Mouse (Mus musculus): ENCODE measurements around the gene Cacna1i. TPM values are rescaled to one million over a fixed set of nuclear protein-coding genes. Genes with fewer than 3 reads are reported as not detected.

The Cacna1i gene
- total and polyA plus RNA-seq, 2 experiments from 2014 or later, result not detected

GRCm38 (mm10) chr15:80278121-80278759, 8.8 kb upstream of the Cacna1i start:
- Histone ChIP-seq H3K9me3 (replicated peaks; ENCODE audit: control insufficient read depth, low read length) (no peaks in the 10 kb centered on the region), H3K27me3 (ENCODE audit: control insufficient read depth, insufficient read depth, low read length) (peaks cover 19% of the 10 kb centered on the region; the same call in 1 of the 2 replicates), H3K4me3 (ENCODE audit: low read depth, low read length) (no peak overlapping the region), H3K4me2 (ENCODE audit: low read depth, low read length) (no peak overlapping the region), H3K36me3 (replicated peaks; ENCODE audit: control insufficient read depth, insufficient read depth, low read length) (no peaks in the 10 kb centered on the region), H3K9ac (replicated peaks; ENCODE audit: low read depth, low read length) (no peak overlapping the region), H3K4me1 (ENCODE audit: control insufficient read depth, insufficient read depth) (no peaks in the 10 kb centered on the region), H3K27ac (ENCODE audit: low read depth) (no peak overlapping the region)
- 23% methylated on average over 5 of the region's 5 CpGs for WGBS
- ATAC-seq (ENCODE audit: insufficient read depth, low read depth) (no peak), DNase-seq (ENCODE audit: low spot score) (no peak)
- TF ChIP-seq EP300 (IDR thresholded peaks at IDR 0.05; ENCODE audit: low read depth), result no peak
- TF ChIP-seq CTCF (IDR thresholded peaks at IDR 0.05; ENCODE audit: low read depth), result no peak

GRCm38 (mm10) chr15:80279053-80279452, 8.0 kb upstream of the Cacna1i start:
- peaks cover 23% of the 10 kb centered on the region; the same call in 1 of the 2 replicates for H3K27me3 ChIP-seq (ENCODE audit: control insufficient read depth, insufficient read depth, low read length)
- no peak overlapping the region for H3K4me2 ChIP-seq (ENCODE audit: low read depth, low read length)
- TF ChIP-seq CTCF (IDR thresholded peaks at IDR 0.05; ENCODE audit: low read depth) (no peak), EP300 (IDR thresholded peaks at IDR 0.05; ENCODE audit: low read depth) (no peak)
- 77% methylated on average over 2 of the region's 2 CpGs for WGBS
- no peak overlapping the region for H3K9ac ChIP-seq (replicated peaks; ENCODE audit: low read depth, low read length)
- no peak for ATAC-seq (ENCODE audit: insufficient read depth, low read depth)
- DNase-seq (ENCODE audit: low spot score), result no peak
- H3K9me3 ChIP-seq (replicated peaks; ENCODE audit: control insufficient read depth, low read length), result no peaks in the 10 kb centered on the region
- H3K4me1 ChIP-seq (ENCODE audit: control insufficient read depth, insufficient read depth), result no peaks in the 10 kb centered on the region
- H3K27ac ChIP-seq (ENCODE audit: low read depth), result no peak overlapping the region
- H3K4me3 ChIP-seq (ENCODE audit: low read depth, low read length), result no peak overlapping the region
- no peaks in the 10 kb centered on the region for H3K36me3 ChIP-seq (replicated peaks; ENCODE audit: control insufficient read depth, insufficient read depth, low read length)

GRCm38 (mm10) chr15:80280646-80281045, 6.4 kb upstream of the Cacna1i start:
- TF ChIP-seq EP300 (IDR thresholded peaks at IDR 0.05; ENCODE audit: low read depth) (no peak), CTCF (IDR thresholded peaks at IDR 0.05; ENCODE audit: low read depth) (peak; percentile 48)
- 18% methylated on average over 6 of the region's 6 CpGs for WGBS
- H3K27me3 ChIP-seq (ENCODE audit: control insufficient read depth, insufficient read depth, low read length), result peaks cover 30% of the 10 kb centered on the region
- DNase-seq (ENCODE audit: low spot score) (no peak), ATAC-seq (ENCODE audit: insufficient read depth, low read depth) (no peak)
- H3K4me1 ChIP-seq (ENCODE audit: control insufficient read depth, insufficient read depth), result no peaks in the 10 kb centered on the region
- no peaks in the 10 kb centered on the region for H3K9me3 ChIP-seq (replicated peaks; ENCODE audit: control insufficient read depth, low read length)
- no peak overlapping the region for H3K27ac ChIP-seq (ENCODE audit: low read depth)
- no peaks in the 10 kb centered on the region for H3K36me3 ChIP-seq (replicated peaks; ENCODE audit: control insufficient read depth, insufficient read depth, low read length)
- H3K4me2 ChIP-seq (ENCODE audit: low read depth, low read length), result no peak overlapping the region
- H3K4me3 ChIP-seq (ENCODE audit: low read depth, low read length), result no peak overlapping the region
- H3K9ac ChIP-seq (replicated peaks; ENCODE audit: low read depth, low read length), result no peak overlapping the region

- no peaks in the 10 kb centered on the region for H3K4me1 ChIP-seq (ENCODE audit: control insufficient read depth, insufficient read depth)
- WGBS, result 6% methylated on average over 23 of the region's 23 CpGs
- no peak overlapping the region for H3K9ac ChIP-seq (replicated peaks; ENCODE audit: low read depth, low read length)
- no peaks in the 10 kb centered on the region for H3K9me3 ChIP-seq (replicated peaks; ENCODE audit: control insufficient read depth, low read length)
- H3K27me3 ChIP-seq (ENCODE audit: control insufficient read depth, insufficient read depth, low read length), result peaks cover 73% of the 10 kb centered on the region
- H3K27ac ChIP-seq (ENCODE audit: low read depth), result no peak overlapping the region
- no peaks in the 10 kb centered on the region for H3K36me3 ChIP-seq (replicated peaks; ENCODE audit: control insufficient read depth, insufficient read depth, low read length)
- ATAC-seq (ENCODE audit: insufficient read depth, low read depth) (no peak), DNase-seq (ENCODE audit: low spot score) (no peak)
- peak overlapping the region; percentile 53 for H3K4me3 ChIP-seq (ENCODE audit: low read depth, low read length)
- peak overlapping the region; percentile 80 for H3K4me2 ChIP-seq (ENCODE audit: low read depth, low read length)
- no peak for TF ChIP-seq EP300 (IDR thresholded peaks at IDR 0.05; ENCODE audit: low read depth)
- no peak for TF ChIP-seq CTCF (IDR thresholded peaks at IDR 0.05; ENCODE audit: low read depth)
These were observed 998 bp downstream of the Cacna1i start for GRCm38 (mm10) chr15:80288036-80288435.

- no peak overlapping the region for H3K4me2 ChIP-seq (ENCODE audit: low read depth, low read length)
- no peak overlapping the region for H3K4me3 ChIP-seq (ENCODE audit: low read depth, low read length)
- H3K36me3 ChIP-seq (replicated peaks; ENCODE audit: control insufficient read depth, insufficient read depth, low read length), result no peaks in the 10 kb centered on the region
- no peaks in the 10 kb centered on the region for H3K9me3 ChIP-seq (replicated peaks; ENCODE audit: control insufficient read depth, low read length)
- WGBS, result 4% methylated on average over 10 of the region's 10 CpGs
- DNase-seq (ENCODE audit: low spot score) (peak; percentile 29), ATAC-seq (ENCODE audit: insufficient read depth, low read depth) (no peak)
- no peaks in the 10 kb centered on the region for H3K4me1 ChIP-seq (ENCODE audit: control insufficient read depth, insufficient read depth)
- no peak overlapping the region for H3K27ac ChIP-seq (ENCODE audit: low read depth)
- H3K9ac ChIP-seq (replicated peaks; ENCODE audit: low read depth, low read length), result no peak overlapping the region
- peaks cover 64% of the 10 kb centered on the region for H3K27me3 ChIP-seq (ENCODE audit: control insufficient read depth, insufficient read depth, low read length)
- no peak for TF ChIP-seq EP300 (IDR thresholded peaks at IDR 0.05; ENCODE audit: low read depth)
- TF ChIP-seq CTCF (IDR thresholded peaks at IDR 0.05; ENCODE audit: low read depth), result peak; percentile 53
These were observed 2.4 kb downstream of the Cacna1i start for GRCm38 (mm10) chr15:80289436-80289835.

GRCm38 (mm10) chr15:80297146-80297545, 10.1 kb downstream of the Cacna1i start:
- no peak overlapping the region for H3K9ac ChIP-seq (replicated peaks; ENCODE audit: low read depth, low read length)
- no peak overlapping the region for H3K27ac ChIP-seq (ENCODE audit: low read depth)
- no peak for TF ChIP-seq CTCF (IDR thresholded peaks at IDR 0.05; ENCODE audit: low read depth)
- TF ChIP-seq EP300 (IDR thresholded peaks at IDR 0.05; ENCODE audit: low read depth), result no peak
- H3K4me1 ChIP-seq (ENCODE audit: control insufficient read depth, insufficient read depth), result no peaks in the 10 kb centered on the region
- DNase-seq (ENCODE audit: low spot score) (no peak), ATAC-seq (ENCODE audit: insufficient read depth, low read depth) (no peak)
- no peaks in the 10 kb centered on the region for H3K27me3 ChIP-seq (ENCODE audit: control insufficient read depth, insufficient read depth, low read length)
- no peak overlapping the region for H3K4me2 ChIP-seq (ENCODE audit: low read depth, low read length)
- no peaks in the 10 kb centered on the region for H3K36me3 ChIP-seq (replicated peaks; ENCODE audit: control insufficient read depth, insufficient read depth, low read length)
- no peak overlapping the region for H3K4me3 ChIP-seq (ENCODE audit: low read depth, low read length)
- no peaks in the 10 kb centered on the region for H3K9me3 ChIP-seq (replicated peaks; ENCODE audit: control insufficient read depth, low read length)
- 97% methylated on average over 1 of the region's 1 CpGs for WGBS

Data from heart, postnatal 0 days (tissue).